Mouse (Mus musculus): ENCODE results near the gene Mad2l2.
"Not testable (repeated sequence)": the region's sequence is repeated elsewhere in the genome, so short reads cannot be mapped to it uniquely, and the experiment has no call there.

The Mad2l2 gene

GRCm38 (mm10) chr4:148108565-148109100, 21.6 kb upstream of the Mad2l2 start:
- DNase-seq, result no peak

DNA sequence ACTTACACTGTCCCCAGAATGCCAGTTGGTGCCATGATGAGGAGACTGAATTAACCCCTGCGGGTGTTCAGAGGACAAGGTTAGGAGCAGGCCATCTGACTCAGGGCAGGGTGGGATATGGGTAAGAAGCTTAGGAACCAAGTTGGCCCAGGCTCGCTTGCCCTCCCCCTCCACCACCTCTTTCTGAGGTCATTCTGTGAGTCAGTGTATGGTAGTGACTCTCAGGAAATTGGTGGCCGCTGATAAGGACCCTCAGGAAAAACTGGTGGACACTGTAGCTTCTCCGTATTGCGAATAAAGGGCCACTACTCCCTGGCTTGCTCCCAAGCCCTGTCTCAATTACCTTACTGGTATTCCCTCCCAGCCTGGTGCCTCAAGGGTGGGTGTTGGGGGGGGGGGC, 21.0 kb upstream of the Mad2l2 start:
- DNase-seq, result no peak

GRCm38 (mm10) chr4:148112519-148112918, 17.7 kb upstream of the Mad2l2 start:
- no peak for DNase-seq

GRCm38 (mm10) chr4:148114758-148115391, 15.3 kb upstream of the Mad2l2 start:
- peak; percentile 91 for DNase-seq

DNA sequence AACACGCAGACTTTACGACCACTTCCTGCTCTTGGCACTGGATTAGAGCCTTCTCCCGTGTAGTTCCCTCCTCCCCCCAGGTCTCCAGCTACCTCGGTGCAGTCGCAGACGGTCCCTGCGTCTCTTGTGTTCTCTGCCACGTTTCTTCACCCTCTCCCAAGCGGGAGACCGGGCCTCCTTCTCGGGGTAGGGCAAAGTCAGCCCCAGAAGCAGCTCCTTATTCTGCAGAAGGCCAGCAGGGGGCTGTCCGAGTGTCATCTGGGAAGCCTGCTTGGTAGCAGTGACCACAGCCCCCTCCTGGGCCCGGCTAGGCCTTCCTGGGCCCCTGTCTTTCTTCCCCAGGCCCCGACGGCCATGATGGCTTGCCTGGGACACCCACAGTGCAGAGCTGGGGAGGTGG, 14.7 kb upstream of the Mad2l2 start:
- DNase-seq, result no peak

- DNase-seq, result no peak
These were observed 13.5 kb upstream of the Mad2l2 start for GRCm38 (mm10) chr4:148116657-148117056.

DNA sequence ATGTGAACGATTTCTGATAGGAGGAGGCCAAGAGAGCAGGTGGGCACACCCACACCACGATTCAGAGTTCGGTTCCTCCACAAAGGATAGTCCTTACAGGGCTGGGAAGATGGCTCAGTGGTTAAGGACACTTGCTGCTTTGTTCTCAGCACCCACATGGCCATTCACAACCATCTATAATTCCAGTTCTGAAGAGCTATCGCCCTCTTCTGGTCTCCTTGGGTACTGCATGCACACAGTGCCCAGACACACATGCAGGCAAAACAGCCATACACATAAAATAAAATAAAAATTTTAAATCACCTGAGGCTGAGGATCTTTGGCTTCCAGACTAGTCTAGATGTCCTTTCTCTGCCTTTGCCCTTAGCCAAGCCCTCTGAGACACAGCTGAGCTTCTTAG, 12.8 kb upstream of the Mad2l2 start:
- DNase-seq, result no peak

DNA sequence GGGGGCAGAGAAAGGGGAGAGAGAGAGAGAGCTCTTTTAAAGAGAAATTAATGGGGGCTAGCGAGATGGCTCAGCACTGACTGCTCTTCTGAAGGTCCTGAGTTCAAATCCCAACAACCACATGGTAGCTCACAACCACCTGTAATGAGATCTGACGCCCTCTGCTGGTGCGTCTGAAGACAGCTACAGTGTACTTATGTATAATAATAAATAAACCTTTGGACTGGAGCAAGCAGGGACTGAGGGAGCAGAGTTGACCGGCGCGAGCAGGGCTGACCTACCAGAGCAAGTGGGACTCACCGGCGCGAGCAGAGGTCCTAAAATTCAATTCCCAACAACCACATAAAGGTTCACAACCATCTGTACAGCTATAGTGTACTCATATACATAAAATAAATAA, 10.6 kb upstream of the Mad2l2 start:
- not testable (repeated sequence) for DNase-seq

- no peak for DNase-seq
These were observed 9.6 kb upstream of the Mad2l2 start for GRCm38 (mm10) chr4:148120555-148120954.

DNA sequence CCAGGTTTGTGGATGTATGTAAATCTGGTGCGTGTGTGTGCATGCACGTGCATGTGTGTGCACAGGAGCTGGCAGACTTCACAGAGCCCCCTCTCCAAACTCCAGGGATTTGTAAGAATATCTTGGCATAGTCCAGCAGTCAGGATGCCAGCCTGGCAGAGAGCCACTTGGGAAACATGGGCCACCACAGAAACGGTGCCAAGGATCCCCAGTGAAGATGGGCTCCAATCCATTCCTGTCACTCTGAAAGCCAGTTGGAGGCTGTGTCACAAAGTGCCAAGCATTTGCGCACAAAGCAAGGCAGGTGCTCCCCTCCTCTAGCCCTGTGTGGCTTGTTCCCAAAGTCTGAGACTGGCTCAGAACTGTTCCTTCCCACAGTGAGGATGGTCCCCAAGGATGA, 8.8 kb upstream of the Mad2l2 start:
- DNase-seq, result peak; percentile 88

DNA sequence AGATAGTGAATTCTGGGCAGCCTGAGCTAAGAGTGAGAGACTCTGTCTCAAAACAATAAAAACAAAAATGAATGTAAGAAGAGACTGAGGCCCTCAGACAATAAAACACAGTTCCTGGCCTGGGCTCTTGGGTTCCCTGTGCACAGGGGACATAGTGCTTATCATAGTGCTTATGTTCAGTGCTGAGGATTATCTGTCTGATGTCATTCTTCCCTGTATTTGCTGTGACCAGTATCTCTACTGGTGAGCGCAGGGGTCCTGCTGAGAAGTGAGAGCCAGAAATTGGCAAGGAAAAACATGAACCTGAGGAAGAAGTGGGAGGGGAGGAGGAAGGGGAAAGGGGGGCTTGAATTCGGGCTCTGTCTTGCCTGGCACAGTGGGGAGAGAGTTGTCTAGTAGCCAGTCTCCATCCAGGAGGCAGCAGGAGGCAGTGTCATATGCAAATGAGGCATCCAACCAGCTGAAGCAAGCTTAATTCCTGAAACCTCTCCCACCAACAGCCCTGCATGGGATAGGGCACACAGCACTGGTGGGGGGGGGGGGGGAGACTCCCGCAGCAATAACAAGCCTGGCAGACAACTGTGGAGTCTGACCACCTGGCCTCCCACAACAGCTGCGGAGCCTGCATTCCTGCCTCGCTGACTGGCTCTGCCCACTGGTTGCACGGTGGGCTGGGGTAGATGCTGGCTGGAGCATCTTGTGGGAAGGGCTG, 8.0 kb upstream of the Mad2l2 start:
- DNase-seq, result no peak

GRCm38 (mm10) chr4:148122694-148123066, 7.5 kb upstream of the Mad2l2 start:
- no peak for DNase-seq

GRCm38 (mm10) chr4:148128241-148128640, 1.9 kb upstream of the Mad2l2 start:
- DNase-seq, result no peak

GRCm38 (mm10) chr4:148128672-148129071, 1.5 kb upstream of the Mad2l2 start:
- no peak for DNase-seq

DNA sequence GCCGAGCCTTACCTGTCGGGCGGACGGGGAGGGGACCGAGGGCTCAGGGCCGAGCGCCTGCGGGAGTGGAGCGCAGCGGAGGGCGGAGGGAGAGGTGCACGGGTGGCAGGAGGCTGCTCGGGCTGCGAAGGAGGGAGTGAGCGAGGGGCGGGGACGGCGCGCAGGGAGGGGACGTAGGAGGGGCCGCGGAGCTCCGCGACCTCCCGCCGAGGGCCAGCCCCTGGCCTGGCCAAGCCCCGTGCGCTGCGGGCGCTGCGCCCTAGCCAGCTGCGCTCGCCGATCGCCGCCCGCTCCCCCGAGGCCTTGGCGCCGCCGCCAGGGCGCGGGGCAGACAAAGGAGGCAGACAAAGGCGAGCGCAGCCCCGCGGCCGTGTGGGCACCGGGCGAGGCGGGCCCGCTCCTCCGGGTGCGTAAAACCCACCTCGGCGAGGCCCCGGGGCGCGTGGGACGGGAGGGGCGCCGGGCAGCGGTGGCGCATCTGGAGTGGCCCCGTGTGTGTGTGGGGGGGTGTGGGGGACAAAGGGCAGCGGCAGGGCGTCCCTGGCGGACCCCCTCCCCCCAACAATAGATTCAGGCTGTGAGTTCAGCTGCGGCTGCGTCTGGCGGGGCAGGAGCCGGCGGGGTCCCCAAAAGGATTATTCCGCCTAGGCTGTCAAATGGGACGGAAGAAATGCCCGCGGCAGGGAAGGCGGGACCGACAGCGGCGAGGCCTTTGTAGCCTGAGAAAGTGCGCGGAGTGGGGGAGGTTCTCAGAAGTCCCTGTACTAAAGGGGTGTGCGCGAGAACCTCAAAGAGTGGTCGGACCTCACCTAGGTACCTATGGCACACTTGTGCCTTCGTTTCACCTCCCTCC, 603 bp downstream of the Mad2l2 start, which contains the start of gene Draxin:
Gene Draxin (minus strand): TSS at position 138 of the 853 bp plus-strand sequence.
- DNase-seq, result peak; percentile 72

GRCm38 (mm10) chr4:148131497-148132081, 1.4 kb downstream of the Mad2l2 start:
- DNase-seq, result peak; percentile 50

DNA sequence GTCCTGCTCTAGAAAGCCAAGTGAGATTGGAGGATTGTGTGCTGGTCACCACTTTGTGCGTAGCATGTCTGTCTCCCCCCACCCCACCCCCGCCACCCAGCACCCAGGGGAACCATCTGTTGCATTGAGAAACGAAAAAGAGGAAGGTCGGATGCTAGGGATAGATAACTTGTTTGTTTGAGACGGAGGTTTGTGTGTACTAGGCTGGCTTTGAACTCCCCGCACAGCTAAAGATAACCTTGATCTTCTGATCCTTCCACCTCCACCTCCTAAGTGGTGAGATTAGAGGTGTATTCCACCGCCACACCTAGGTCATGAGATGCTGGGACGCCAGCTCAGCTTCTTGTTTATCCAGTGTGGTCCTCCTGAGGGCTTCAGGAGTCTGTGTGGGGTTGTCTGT, 4.8 kb downstream of the Mad2l2 start:
- no peak for DNase-seq

DNA sequence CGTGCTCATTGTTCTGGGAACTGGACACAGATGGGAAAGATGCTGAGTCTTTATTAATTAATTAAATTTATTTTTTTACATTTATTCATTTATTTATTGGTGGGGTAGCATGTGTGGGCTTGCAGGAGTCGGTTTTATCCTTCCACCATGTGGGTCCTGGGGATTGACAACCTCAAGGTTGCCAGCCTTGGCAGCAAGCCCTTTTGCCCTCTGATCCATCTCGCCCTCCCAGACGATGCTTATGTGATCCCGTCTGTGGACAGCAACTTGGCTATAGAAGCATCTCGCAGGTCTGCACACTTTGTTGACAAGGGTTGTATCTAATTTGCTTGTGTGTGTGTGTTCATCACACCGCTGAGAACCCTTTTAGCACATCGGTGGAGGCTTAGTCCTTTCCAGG, 7.3 kb downstream of the Mad2l2 start:
- DNase-seq, result no peak

DNA sequence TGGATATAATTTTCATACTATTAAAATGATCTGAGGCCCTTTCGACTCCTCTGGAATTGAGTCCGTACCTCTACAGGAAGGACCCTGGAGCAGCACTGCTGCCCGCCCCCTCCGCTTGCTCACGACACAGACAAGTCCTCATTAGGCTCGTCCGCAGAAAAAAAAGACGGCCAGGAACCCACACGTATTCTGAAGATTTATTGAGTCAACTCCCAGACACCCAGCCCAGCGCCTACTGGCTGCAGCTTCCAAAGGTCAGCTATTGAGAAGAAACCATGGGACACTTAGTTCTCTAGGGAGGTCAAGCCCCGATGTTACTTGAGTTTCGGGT, 9.5 kb downstream of the Mad2l2 start:
- no peak for DNase-seq

DNA sequence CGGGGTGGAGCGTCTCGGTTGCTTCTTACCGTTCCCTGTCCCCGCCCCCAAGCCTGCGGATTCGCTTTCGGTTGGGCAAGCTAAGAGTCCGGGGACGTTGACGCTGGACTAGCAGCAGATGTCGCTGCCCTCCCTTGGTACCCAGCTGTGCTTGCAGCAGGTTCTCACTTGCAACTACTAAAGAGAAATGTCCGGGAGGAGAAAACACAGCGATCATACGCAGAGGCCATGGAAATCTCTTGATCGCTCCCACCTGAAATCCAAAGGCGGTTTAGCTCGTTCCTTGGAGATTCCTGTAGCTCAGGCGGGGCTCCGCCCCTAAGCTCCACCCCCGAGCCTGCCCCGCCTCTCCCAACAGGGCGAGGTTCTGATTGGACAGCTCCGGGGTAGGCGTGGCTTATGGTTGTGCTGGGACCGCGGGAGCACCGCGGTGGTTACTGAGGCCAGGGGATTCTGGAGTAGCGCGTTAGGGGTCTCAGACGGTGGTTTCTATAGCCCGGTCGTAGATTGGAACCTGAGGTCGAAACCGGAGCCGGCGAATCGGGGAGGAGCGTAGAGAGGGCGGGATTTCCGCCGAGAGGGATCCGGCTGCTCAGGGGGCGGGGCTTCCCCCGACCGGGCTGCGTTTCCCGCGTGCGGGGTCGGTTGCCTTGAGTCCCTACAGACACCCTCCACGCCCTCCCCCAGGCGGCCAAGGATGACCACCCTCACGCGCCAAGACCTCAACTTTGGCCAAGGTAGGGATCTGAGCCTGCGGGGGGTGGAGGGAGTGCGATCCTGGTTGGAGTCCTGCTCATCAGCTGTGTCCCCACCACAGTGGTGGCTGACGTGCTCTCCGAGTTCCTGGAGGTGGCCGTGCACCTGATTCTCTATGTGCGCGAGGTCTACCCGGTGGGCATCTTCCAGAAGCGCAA, 10.2 kb downstream of the Mad2l2 start:
- DNase-seq, result peak; percentile 89

DNA sequence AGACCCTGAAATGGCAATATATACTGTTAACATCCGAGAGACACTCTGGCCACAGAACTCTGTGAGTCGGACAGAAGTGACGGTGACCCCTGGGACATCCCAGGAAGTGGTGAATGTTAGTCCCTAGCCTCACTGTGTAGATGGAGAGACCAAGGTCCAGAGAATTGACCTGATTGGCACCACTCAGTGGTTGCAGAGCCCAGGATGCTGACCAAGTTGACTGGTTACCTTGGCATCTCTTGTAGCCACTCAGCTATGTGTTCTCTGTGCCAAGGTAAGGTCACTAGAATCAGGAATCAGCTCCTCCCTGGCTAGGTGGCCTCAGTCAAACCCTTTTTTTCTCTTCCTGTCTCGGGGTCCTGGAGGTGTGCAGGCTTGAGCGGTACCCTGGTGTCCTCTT, 13.5 kb downstream of the Mad2l2 start:
- DNase-seq, result no peak

- DNase-seq, result no peak
These were observed 17.5 kb downstream of the Mad2l2 start for GRCm38 (mm10) chr4:148147714-148148113.
